Mouse (Mus musculus): Measurements from ENCODE around the gene Vps52.
"Not testable (repeated sequence)": the region's sequence is repeated elsewhere in the genome, so short reads cannot be mapped to it uniquely, and the experiment has no call there.

The Vps52 gene

GRCm38 (mm10) chr17:33941381-33941780, 14.2 kb upstream of the Vps52 start:
- DNase-seq (ENCODE audit: low read depth, low spot score) = no peak

- DNase-seq (ENCODE audit: low read depth, low spot score) = no peak
These were observed 12.2 kb upstream of the Vps52 start for GRCm38 (mm10) chr17:33943454-33943853.

DNA sequence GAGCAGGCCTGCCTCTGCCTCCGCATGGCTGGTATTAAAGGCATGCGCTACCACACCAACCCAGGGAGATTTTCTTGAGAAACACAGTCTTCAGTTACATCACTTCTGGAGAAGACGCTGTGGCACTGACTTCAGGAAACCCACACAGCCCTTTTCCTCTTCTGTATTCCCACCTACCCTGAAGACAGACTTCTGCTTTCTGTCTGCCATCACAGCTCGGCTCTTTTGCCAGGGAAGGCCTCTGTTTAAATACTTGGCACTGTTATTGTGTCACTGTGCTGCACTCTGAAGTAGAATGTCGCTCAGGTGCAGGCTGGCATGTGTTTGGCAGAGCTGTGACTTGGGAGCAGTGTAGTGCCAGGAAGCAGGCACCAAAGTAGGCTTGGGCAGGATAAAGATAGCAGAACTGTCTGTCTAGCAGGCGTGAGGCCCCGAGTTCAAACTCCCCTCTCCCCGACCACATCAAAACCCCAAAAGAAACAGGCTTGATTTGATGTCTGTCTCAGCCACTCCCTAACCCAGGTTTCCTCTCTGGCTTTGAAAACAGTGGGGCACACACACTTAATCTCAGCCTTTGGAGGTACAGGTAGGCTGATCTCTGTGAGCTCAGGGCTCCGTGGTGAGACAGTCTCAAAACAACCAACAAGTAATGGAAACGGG, 8.1 kb upstream of the Vps52 start:
- peak; percentile 87 for DNase-seq (ENCODE audit: low read depth, low spot score)

GRCm38 (mm10) chr17:33948090-33948904, 7.3 kb upstream of the Vps52 start:
- DNase-seq (ENCODE audit: low read depth, low spot score) = no peak

GRCm38 (mm10) chr17:33948905-33949537, 6.6 kb upstream of the Vps52 start:
- DNase-seq (ENCODE audit: low read depth, low spot score) = no peak

DNA sequence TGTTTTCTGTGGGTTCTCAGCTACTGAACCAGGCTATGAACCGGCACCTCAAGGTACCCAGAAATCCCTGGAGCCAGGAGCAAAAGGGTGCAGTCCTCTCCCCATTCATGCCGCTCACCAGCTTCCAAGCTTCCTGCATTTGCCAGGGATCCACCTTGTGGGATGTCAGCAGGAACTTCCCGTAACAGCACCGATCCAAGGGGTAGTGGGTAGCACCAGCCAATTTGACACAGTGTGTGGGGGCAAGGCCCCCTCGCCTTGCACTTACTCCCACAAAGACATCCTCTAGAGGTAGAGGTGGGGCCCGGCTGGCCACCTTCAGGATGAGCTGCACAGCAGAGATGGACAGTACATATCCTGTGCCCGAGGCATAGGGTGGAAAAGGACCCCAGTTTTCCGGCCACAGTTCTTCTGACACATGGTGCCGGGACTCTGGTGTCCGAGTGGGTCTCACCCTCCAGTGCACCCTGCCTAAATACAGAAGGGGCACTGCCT, 5.4 kb upstream of the Vps52 start:
- no peak for DNase-seq (ENCODE audit: low read depth, low spot score)

- DNase-seq (ENCODE audit: low read depth, low spot score) = peak; percentile 89
These were observed 4.3 kb upstream of the Vps52 start, which contains the start of gene B3galt4 for GRCm38 (mm10) chr17:33951021-33951946. Gene B3galt4, minus strand, starts transcription at chr17:33951488.

DNA sequence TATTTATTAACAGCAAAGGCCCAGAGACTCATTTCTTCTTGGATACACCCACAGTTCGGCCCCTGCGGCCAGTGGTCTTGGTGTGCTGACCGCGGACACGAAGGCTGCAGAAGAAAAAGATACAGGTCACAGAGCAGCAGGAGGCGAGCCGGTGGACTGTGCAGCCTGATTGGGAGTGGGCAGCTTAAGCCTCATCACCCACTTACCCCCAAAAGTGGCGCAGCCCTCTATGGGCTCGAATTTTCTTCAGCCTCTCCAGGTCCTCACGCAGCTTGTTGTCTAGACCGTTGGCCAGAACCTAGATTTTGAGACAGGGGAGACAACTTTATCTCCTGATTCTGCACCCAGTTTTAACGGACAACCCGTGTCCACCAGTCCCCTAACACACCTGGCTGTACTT, 3.6 kb upstream of the Vps52 start:
- DNase-seq (ENCODE audit: low read depth, low spot score) = not testable (repeated sequence)

DNA sequence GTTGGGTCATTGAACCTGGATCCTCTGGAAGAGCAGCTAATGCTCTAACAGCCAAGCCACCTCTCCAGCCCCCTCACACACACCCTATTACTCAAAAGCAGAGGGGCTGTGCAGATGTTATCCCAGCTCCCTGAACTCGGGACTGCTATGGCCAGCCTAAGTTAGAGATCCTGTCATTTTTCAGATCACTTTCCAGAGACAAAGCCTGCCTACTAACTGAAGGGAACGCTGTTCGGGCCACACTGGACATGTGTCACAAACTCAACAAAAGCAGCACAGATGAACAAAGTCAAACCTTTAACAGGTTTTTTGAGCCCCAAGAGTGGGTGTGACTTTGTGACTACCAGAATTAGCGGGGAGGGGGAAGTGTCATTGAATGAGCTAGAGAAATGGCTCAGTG, 2.7 kb upstream of the Vps52 start:
- DNase-seq (ENCODE audit: low read depth, low spot score) = no peak

DNA sequence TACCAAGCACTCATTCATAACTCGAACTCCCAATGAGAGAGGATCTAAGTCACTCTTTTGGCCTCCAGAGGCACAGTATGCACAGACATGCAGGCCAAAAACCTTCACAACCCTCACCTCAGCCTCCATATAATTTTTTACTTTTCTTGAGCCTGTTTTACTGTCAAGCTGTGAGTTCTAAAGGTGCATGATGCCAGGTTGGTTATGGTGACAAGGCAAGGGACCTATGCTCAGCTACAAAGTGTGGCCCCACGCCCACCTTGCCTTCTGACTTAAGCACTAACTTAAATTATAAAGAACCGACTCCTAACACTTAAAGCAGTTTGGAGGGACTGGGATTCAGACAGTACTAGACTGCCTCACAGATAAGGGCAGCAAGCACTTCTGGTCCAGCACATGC, 2.3 kb upstream of the Vps52 start:
- DNase-seq (ENCODE audit: low read depth, low spot score) = no peak

- DNase-seq (ENCODE audit: low read depth, low spot score) = no peak
These were observed 1.5 kb upstream of the Vps52 start for GRCm38 (mm10) chr17:33953961-33954565.

DNA sequence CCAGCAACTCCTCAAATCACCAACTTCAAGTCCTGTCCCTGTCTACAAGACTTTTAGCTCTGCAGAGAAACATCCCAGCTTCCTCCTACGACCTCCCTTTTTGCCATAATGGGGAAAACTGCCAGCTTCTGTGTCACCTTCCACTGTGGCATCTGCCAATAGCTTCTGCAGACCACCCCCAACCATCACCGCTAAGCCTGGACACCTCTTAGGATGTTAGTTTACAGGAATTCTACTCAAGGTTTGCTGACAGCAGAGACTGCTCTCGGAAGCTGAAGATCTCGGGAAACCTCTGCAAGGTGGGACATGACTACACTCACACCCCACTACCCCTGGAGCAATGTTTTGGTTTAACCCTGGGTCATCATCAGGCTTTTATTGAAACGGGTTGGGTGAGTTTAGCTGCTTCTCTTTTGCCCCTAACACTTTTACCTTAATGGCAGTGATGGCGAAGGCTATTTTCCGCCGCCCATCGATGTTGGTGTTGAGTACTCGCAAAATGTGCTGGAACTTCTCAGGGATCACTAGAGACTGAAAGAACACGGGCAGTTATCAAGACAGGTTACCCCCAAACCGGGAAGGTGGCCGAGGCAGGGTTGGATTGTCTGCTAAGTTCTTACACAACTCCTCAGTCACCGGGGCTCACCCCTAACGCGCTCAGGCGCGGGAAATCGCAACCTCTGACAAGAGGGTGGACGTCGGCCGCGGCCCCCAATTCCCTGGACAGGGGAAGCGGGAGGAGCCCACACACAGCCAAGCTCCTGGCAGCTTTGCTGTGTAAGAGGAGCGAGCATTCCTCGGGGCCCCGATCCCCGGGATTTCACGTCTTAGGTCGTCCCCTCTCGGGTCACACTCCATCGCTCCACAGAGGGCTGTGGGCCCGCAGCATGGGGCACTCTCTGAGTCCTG, 712 bp upstream of the Vps52 start:
- DNase-seq (ENCODE audit: low read depth, low spot score) = no peak

GRCm38 (mm10) chr17:33956336-33956735, 724 bp downstream of the Vps52 start:
- no peak for DNase-seq (ENCODE audit: low read depth, low spot score)

GRCm38 (mm10) chr17:33957493-33957892, 1.9 kb downstream of the Vps52 start:
- no peak for DNase-seq (ENCODE audit: low read depth, low spot score)

DNA sequence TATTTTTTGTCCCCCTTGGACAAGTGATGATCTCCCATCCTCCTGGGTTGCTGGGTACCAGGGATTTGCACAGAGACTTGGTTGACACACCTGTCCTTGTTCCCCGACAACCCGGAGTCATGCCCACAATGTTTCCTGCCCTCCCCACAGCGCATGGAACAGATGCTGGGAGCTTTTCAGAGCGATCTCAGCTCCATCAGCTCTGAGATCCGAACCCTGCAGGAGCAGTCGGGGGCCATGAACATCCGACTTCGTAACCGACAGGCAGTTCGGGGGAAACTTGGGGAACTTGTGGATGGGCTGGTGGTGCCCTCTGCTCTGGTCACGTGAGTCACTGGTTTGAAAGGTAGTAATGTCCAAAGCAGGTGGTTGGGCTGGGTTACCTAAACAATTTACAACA, 2.8 kb downstream of the Vps52 start:
- no peak for DNase-seq (ENCODE audit: low read depth, low spot score)

DNA sequence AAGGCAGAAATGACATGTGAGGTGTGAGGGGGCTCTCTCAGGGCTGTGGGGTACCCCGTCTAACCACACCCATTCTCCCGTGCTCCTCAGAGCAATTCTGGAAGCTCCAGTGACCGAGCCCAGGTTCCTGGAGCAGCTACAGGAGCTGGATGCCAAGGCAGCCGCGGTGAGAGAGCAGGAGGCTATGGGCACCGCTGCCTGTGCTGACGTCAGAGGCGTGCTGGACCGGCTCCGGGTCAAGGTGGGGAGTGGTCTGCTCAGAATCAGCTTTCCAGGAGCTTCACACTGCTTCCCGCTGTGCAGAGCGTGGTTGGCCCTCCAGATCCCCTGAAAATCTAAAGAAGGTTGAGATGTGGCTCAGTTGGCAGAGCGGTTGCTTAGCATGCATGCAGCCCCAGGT, 3.5 kb downstream of the Vps52 start:
- DNase-seq (ENCODE audit: low read depth, low spot score) = no peak

GRCm38 (mm10) chr17:33959948-33960347, 4.3 kb downstream of the Vps52 start:
- no peak for DNase-seq (ENCODE audit: low read depth, low spot score)

GRCm38 (mm10) chr17:33962876-33963275, 7.3 kb downstream of the Vps52 start:
- DNase-seq (ENCODE audit: low read depth, low spot score) = no peak

DNA sequence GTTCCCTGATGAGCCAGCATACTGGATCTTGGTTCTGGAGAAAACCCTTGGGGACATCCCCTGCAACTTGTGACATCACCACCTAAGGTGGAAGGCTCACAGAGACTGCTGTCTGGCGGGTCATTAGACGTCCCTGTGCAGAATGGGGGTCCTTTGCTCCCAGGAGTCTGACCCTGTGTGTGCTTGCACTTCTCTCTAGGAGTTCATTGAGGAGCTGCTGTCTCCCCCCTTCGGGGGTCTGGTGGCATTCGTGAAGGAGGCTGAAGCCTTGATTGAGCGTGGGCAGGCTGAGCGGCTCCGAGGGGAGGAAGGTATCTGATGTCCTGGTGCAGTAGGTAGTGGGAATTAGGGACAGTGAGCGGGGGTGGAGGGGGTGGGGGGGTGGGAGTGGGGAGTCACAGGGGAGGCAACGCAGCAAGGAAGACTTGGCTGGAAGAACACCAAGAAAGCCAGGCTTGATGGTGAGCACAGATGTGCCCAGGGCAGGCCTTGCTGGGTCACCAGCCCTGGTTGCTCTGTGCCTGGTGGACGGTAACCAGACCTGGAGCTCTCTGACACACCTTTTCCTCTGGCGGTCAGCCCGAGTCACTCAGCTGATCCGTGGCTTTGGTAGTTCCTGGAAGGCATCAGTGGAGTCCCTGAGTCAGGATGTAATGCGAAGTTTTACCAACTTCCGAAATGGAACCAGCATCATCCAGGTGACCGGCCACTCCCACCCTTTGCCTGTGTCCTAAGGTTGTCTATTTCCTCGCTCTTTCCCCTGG, 9.7 kb downstream of the Vps52 start:
- no peak for DNase-seq (ENCODE audit: low read depth, low spot score)
